Mouse (Mus musculus) cerebellum, postnatal 36 days (tissue): Measurements from ENCODE around the gene Rasgrp4.
A peak's percentile ranks its signal among the peaks of the same experiment; 100 is the strongest.
"Not testable (repeated sequence)": the region's sequence is repeated elsewhere in the genome, so short reads cannot be mapped to it uniquely, and the experiment has no call there.

Source experiments
- DNase-seq, 2 experiments: peaks; one replicate each; pipeline ENCODE4 v3.0.0; 2021 to 2022; ENCODE audit warnings: mixed read lengths in 2 of 2

The Rasgrp4 gene

GRCm38 (mm10) chr7:29134693-29135386 lies at the start of gene Rasgrp4:
Rasgrp4 (plus strand) TSS chr7:29134851.
- DNase-seq, result no peak

GRCm38 (mm10) chr7:29085981-29086380 lies 48.7 kb upstream of the Rasgrp4 start:
- DNase-seq, result no peak

GRCm38 (mm10) chr7:29086902-29087301 lies 47.7 kb upstream of the Rasgrp4 start:
- no peak for DNase-seq

GRCm38 (mm10) chr7:29088817-29089216 lies 45.8 kb upstream of the Rasgrp4 start:
- no peak for DNase-seq

- no peak for DNase-seq
These were observed 37.5 kb upstream of the Rasgrp4 start for GRCm38 (mm10) chr7:29097131-29097530.

GRCm38 (mm10) chr7:29101286-29102017 lies 33.2 kb upstream of the Rasgrp4 start:
- DNase-seq, result no peak

- peak; percentile 3 to 20 for DNase-seq
These were observed 25.4 kb upstream of the Rasgrp4 start for GRCm38 (mm10) chr7:29108992-29109955.

GRCm38 (mm10) chr7:29118142-29118851 lies 16.4 kb upstream of the Rasgrp4 start:
- no peak for DNase-seq

GRCm38 (mm10) chr7:29119526-29119925 lies 15.1 kb upstream of the Rasgrp4 start:
- DNase-seq, result no peak

GRCm38 (mm10) chr7:29122821-29123220 lies 11.8 kb upstream of the Rasgrp4 start:
- no peak for DNase-seq

GRCm38 (mm10) chr7:29123531-29124358 lies 10.9 kb upstream of the Rasgrp4 start:
- no peak for DNase-seq

- no peak for DNase-seq
These were observed 9.7 kb upstream of the Rasgrp4 start, which contains the start of gene Ryr1 for GRCm38 (mm10) chr7:29124970-29125369. Ryr1 (minus strand) TSS chr7:29125179.

- DNase-seq, result peak; percentile 30 to 39
These were observed 8.3 kb upstream of the Rasgrp4 start for GRCm38 (mm10) chr7:29126173-29126915.

- DNase-seq, result no peak
These were observed 5.9 kb upstream of the Rasgrp4 start for GRCm38 (mm10) chr7:29128725-29129124.

GRCm38 (mm10) chr7:29134230-29134629 lies 421 bp upstream of the Rasgrp4 start:
- DNase-seq, result no peak

- no peak for DNase-seq
These were observed 2.8 kb downstream of the Rasgrp4 start for GRCm38 (mm10) chr7:29137429-29137828.

- DNase-seq, result not testable (repeated sequence)
These were observed 4.6 kb downstream of the Rasgrp4 start for GRCm38 (mm10) chr7:29139237-29139636.

GRCm38 (mm10) chr7:29141416-29141815 lies 6.8 kb downstream of the Rasgrp4 start:
- DNase-seq, result no peak

- no peak for DNase-seq
These were observed 9.4 kb downstream of the Rasgrp4 start for GRCm38 (mm10) chr7:29144006-29144405.

GRCm38 (mm10) chr7:29146625-29147367 lies 12.1 kb downstream of the Rasgrp4 start:
- DNase-seq, result no peak
